Mouse (Mus musculus): Measurements from ENCODE around the gene Rnasek. TPM values are rescaled to one million over a fixed set of nuclear protein-coding genes. Genes with fewer than 3 reads are reported as not detected.

Rnasek gene
- polyA plus RNA-seq, 1 experiment from 2014 or later = 250 TPM

DNA sequence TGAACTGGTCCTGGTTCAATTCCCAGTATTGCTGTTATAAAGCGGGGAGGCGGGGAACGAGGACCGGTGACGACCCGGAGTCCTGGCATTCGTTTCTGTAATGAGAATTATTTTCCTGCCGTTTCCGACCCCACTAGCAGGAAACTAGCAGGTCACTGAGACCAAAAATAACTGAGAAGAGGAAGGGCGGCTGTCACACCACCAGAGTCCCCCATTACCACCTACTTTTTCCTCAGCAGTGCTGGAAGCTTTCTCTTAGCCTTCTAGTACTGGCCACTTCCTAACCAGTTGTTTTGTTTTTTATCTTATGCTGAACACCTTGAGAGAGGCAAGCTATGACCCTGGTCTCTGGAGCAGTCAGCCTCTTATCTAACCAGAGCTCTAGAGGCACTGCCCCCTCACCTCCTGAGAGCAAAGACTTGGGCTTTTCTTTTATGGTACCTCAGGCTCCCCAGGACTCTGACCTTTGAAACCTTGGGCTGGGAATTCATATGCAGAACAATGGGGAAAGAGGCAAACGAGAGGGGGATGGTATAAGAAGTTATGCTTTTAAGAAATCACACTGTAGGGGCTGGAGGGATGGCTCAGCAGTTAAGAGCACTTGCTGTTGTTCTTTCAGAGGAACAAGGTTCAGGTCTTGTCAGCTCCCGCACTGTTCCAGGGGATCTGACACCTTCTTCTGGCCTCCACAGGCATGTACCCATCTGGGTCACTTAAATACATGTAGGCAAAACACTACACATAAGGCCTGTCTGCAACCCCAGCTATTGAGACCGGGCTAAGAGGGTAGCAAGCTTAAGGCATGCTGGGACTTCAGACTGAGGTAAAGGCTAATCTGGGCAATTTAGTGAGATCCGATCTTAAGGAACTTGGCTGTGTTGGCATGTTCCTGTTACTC, 17.8 kb downstream of the Rnasek start:
- Histone ChIP-seq H3K27ac (ENCODE audit: low read length) (peak overlapping the region; percentile 80), H3K9ac (ENCODE audit: low read length) (peak overlapping the region; percentile 75), H3K27me3 (ENCODE audit: control insufficient read depth, insufficient read depth, low read depth, low read length) (peaks cover 3% of the 10 kb centered on the region), H3K4me2 (ENCODE audit: low read depth, low read length) (peak overlapping the region; percentile 95), H3K4me3 (ENCODE audit: low read length) (peak overlapping the region; percentile 58), H3K9me3 (ENCODE audit: control insufficient read depth, low read length) (no peaks in the 10 kb centered on the region), H3K36me3 (ENCODE audit: control insufficient read depth, insufficient read depth, low read length) (no peaks in the 10 kb centered on the region), H3K4me1 (replicated peaks; ENCODE audit: control insufficient read depth, insufficient read depth, low read length) (peaks cover 10% of the 10 kb centered on the region; the same call in 1 of the 2 replicates)
- ATAC-seq (ENCODE audit: low read depth) = peak; percentile 9; the same call in 1 of the 2 replicates
- WGBS = 14% methylated on average over 14 of the region's 14 CpGs

DNA sequence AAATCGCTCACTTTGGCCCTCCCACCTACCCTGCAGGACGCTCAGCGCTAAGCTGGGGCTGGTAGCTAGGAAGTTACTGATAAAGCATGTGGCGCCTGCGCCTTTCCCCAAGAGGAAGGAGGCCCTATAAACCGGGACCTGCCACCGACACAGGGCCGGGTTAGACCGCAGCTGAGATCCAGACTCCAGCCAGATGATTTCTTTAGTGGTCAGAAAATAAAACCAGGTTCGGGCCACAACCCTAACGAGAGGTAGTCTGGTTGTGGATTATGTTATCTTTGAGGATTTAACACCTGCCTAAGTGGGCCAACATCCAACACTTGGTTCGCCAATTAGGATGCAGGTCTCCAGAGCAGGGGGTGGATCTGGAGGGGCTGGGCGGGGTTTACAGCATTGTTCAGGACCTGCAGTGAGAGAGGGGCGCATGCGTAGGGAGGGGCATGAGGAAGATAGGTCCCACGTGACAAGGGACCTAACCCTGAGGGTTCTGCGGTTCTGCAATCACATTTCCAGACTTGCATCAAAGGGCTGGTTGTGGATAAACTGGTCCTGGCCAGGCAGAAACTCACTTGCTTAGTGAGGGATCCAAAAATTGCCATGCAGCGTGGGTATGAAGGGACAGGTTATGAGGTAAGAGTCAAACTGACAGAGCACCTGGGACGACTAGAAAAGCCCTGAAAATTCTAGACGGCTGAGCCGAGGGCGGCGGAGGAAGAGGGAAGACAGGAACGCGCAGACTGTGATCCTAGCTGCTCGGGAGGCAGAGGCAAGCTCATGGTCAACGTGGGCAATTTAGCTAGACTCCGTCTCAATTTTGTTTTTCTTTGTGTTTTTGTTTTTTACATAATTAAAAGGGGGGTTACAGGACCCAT, 18.7 kb downstream of the Rnasek start, which contains the start of gene Slc16a13:
Gene Slc16a13, minus strand, starts transcription at position 334 of the 872 bp plus-strand sequence.
- Histone ChIP-seq H3K4me3 (ENCODE audit: low read length) (peak within 1 kb of the TSS; percentile 58), H3K36me3 (ENCODE audit: control insufficient read depth, insufficient read depth, low read length) (no peaks in the 10 kb centered on the region), H3K4me1 (replicated peaks; ENCODE audit: control insufficient read depth, insufficient read depth, low read length) (peaks cover 5% of the 10 kb centered on the region; the same call in 1 of the 2 replicates), H3K4me2 (ENCODE audit: low read depth, low read length) (peak within 1 kb of the TSS; percentile 95), H3K9ac (ENCODE audit: low read length) (peak within 1 kb of the TSS; percentile 75), H3K27ac (ENCODE audit: low read length) (peak within 1 kb of the TSS; percentile 80), H3K9me3 (ENCODE audit: control insufficient read depth, low read length) (no peaks in the 10 kb centered on the region), H3K27me3 (ENCODE audit: control insufficient read depth, insufficient read depth, low read depth, low read length) (peaks cover 4% of the 10 kb centered on the region)
- peak; percentile 95 for ATAC-seq (ENCODE audit: low read depth)
- under 1% methylated on average over 28 of the region's 28 CpGs for WGBS

DNA sequence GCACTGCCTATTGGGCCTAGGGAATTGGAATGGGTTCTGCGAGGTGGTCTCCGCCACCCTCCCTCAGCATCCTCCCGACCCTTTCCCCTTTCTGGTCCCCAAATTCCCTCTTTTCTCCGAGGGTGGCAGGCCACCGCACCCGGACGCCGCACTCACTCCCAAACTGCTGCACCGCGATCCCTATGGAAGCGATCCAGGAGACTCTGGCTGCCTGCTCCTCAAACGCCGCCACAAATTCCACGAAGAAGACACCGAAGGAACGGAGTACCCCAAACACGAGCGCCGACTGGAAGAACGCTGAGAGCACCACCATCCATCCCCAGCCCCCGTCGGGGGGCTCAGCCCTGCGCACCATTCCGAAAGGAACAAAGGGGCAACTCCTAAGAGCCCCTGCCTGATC, 19.3 kb downstream of the Rnasek start:
- Histone ChIP-seq H3K4me1 (replicated peaks; ENCODE audit: control insufficient read depth, insufficient read depth, low read length) (peaks cover 5% of the 10 kb centered on the region; the same call in 1 of the 2 replicates), H3K9me3 (ENCODE audit: control insufficient read depth, low read length) (no peaks in the 10 kb centered on the region), H3K4me2 (ENCODE audit: low read depth, low read length) (peak overlapping the region; percentile 95), H3K27me3 (ENCODE audit: control insufficient read depth, insufficient read depth, low read depth, low read length) (peaks cover 10% of the 10 kb centered on the region), H3K4me3 (ENCODE audit: low read length) (peak overlapping the region; percentile 58), H3K9ac (ENCODE audit: low read length) (peak overlapping the region; percentile 75), H3K36me3 (ENCODE audit: control insufficient read depth, insufficient read depth, low read length) (no peaks in the 10 kb centered on the region), H3K27ac (ENCODE audit: low read length) (peak overlapping the region; percentile 73)
- WGBS = 2% methylated on average over 24 of the region's 24 CpGs
- no peak for ATAC-seq (ENCODE audit: low read depth)

DNA sequence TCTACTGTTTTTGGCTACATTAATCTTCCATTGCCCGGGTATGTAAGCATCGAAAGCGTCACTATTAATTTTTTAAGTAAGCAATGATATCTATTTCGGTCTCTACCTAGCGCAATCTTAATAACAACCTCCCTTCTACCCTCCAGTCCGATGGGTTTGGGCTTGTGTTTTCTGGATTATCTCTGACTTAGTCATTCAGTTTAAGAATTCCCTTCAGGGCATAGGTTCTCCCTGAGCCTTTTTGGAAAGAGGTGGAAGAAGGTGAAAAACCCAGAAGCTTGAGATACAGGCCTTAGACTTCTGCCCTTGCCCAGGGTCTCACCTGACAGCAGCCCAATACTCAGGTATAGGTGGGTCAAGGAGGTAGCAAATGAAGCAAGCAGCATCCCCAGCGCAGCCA, 19.8 kb downstream of the Rnasek start:
- Histone ChIP-seq H3K9me3 (ENCODE audit: control insufficient read depth, low read length) (no peaks in the 10 kb centered on the region), H3K4me2 (ENCODE audit: low read depth, low read length) (peak overlapping the region; percentile 95), H3K9ac (ENCODE audit: low read length) (peak overlapping the region; percentile 75), H3K4me1 (replicated peaks; ENCODE audit: control insufficient read depth, insufficient read depth, low read length) (peaks cover 5% of the 10 kb centered on the region; the same call in 1 of the 2 replicates), H3K27ac (ENCODE audit: low read length) (no peak overlapping the region), H3K4me3 (ENCODE audit: low read length) (peak overlapping the region; percentile 58), H3K36me3 (ENCODE audit: control insufficient read depth, insufficient read depth, low read length) (no peaks in the 10 kb centered on the region), H3K27me3 (ENCODE audit: control insufficient read depth, insufficient read depth, low read depth, low read length) (peaks cover 15% of the 10 kb centered on the region)
- WGBS = 63% methylated on average over 7 of the region's 7 CpGs
- ATAC-seq (ENCODE audit: low read depth) = no peak

GRCm38 (mm10) chr11:70218741-70219470, 20.7 kb downstream of the Rnasek start:
- no peak for ATAC-seq (ENCODE audit: low read depth)
- Histone ChIP-seq H3K4me2 (ENCODE audit: low read depth, low read length) (no peak overlapping the region), H3K27me3 (ENCODE audit: control insufficient read depth, insufficient read depth, low read depth, low read length) (peaks cover 24% of the 10 kb centered on the region), H3K4me1 (replicated peaks; ENCODE audit: control insufficient read depth, insufficient read depth, low read length) (peaks cover 12% of the 10 kb centered on the region; the same call in 1 of the 2 replicates), H3K27ac (ENCODE audit: low read length) (no peak overlapping the region), H3K9ac (ENCODE audit: low read length) (no peak overlapping the region), H3K4me3 (ENCODE audit: low read length) (no peak overlapping the region), H3K36me3 (ENCODE audit: control insufficient read depth, insufficient read depth, low read length) (no peaks in the 10 kb centered on the region), H3K9me3 (ENCODE audit: control insufficient read depth, low read length) (no peaks in the 10 kb centered on the region)
- 85% methylated on average over 15 of the region's 15 CpGs for WGBS

- Histone ChIP-seq H3K27me3 (ENCODE audit: control insufficient read depth, insufficient read depth, low read depth, low read length) (peaks cover 33% of the 10 kb centered on the region), H3K4me2 (ENCODE audit: low read depth, low read length) (no peak overlapping the region), H3K9ac (ENCODE audit: low read length) (no peak overlapping the region), H3K9me3 (ENCODE audit: control insufficient read depth, low read length) (no peaks in the 10 kb centered on the region), H3K4me1 (replicated peaks; ENCODE audit: control insufficient read depth, insufficient read depth, low read length) (peaks cover 20% of the 10 kb centered on the region), H3K36me3 (ENCODE audit: control insufficient read depth, insufficient read depth, low read length) (no peaks in the 10 kb centered on the region), H3K4me3 (ENCODE audit: low read length) (no peak overlapping the region), H3K27ac (ENCODE audit: low read length) (no peak overlapping the region)
- WGBS = 70% methylated on average over 4 of the region's 4 CpGs
- ATAC-seq (ENCODE audit: low read depth) = no peak
Measured at GRCm38 (mm10) chr11:70218039-70218438, 21.6 kb downstream of the Rnasek start.

DNA sequence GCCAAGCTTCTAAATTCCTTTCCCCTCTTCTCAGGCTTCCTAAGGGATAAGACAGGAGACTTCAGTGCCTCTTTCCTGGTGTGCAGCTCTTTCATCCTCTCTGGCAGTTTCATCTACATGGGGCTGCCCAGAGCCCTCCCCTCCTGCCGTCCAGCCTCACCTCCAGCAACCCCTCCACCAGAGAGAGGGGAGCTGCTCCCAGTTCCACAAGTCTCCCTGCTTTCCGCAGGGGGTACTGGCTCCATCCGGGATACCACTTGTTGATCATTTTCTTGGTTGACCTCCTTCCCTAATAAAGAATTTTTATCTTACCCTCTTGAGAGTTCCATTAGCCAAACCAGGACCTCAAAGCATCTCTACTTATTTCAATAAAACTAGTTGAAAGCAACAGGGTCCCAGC, 23.5 kb downstream of the Rnasek start:
- WGBS = 57% methylated on average over 3 of the region's 3 CpGs

DNA sequence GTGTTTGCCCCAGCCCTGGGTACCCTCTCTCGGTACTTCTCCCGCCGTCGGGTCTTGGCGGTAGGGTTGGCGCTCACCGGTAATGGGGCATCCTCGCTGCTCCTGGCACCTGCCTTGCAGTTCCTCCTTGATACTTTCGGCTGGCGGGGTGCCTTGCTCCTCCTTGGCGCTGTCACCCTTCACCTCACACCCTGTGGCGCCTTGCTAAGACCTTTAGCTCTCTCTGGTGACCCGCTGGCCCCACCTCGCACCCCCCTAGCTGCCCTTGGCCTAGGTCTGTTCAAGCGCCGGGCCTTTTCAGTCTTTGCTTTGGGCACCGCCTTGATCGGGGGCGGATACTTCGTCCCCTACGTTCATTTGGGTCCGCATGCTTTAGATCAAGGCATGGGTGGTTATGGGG, 24.3 kb downstream of the Rnasek start:
- ATAC-seq (ENCODE audit: low read depth) = no peak
- Histone ChIP-seq H3K4me2 (ENCODE audit: low read depth, low read length) (no peak overlapping the region), H3K36me3 (ENCODE audit: control insufficient read depth, insufficient read depth, low read length) (no peaks in the 10 kb centered on the region), H3K27me3 (ENCODE audit: control insufficient read depth, insufficient read depth, low read depth, low read length) (peaks cover 35% of the 10 kb centered on the region), H3K4me1 (replicated peaks; ENCODE audit: control insufficient read depth, insufficient read depth, low read length) (peaks cover 14% of the 10 kb centered on the region), H3K9ac (ENCODE audit: low read length) (no peak overlapping the region), H3K4me3 (ENCODE audit: low read length) (no peak overlapping the region), H3K9me3 (ENCODE audit: control insufficient read depth, low read length) (no peaks in the 10 kb centered on the region), H3K27ac (ENCODE audit: low read length) (no peak overlapping the region)
- WGBS = 18% methylated on average over 18 of the region's 22 CpGs

More for the DNA sequence above, 23.5 kb downstream of the Rnasek start:
- no peak overlapping the region for H3K4me3 ChIP-seq (ENCODE audit: low read length)
- no peaks in the 10 kb centered on the region for H3K36me3 ChIP-seq (ENCODE audit: control insufficient read depth, insufficient read depth, low read length)
- H3K27ac ChIP-seq (ENCODE audit: low read length) = no peak overlapping the region
- H3K4me1 ChIP-seq (replicated peaks; ENCODE audit: control insufficient read depth, insufficient read depth, low read length) = peaks cover 17% of the 10 kb centered on the region
- no peak overlapping the region for H3K4me2 ChIP-seq (ENCODE audit: low read depth, low read length)
- ATAC-seq (ENCODE audit: low read depth) = no peak
- H3K27me3 ChIP-seq (ENCODE audit: control insufficient read depth, insufficient read depth, low read depth, low read length) = peaks cover 35% of the 10 kb centered on the region
- no peaks in the 10 kb centered on the region for H3K9me3 ChIP-seq (ENCODE audit: control insufficient read depth, low read length)
- no peak overlapping the region for H3K9ac ChIP-seq (ENCODE audit: low read length)

Data from lung, embryonic 16.5 days (tissue).